In the genomic region with DNA sequence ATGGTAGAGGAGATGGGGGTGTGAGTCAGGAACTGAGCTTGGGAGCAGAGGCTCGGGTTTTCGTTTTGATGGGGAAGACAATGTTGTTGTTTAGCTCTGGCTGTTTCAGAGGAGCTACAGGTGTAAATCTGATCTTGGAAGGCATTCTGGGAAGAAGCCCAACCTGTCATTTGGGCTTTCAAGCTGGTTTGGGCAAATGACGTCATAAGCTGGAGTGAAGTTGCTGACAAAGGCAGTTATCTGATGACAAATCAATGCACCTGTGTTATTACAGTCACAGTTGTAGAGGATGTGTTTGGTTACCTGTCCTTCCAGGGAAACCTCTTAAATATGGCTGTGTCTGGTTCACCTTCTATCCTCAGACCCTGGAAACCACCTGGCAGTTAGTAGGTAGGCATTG, we compare ENCODE assay signal across 21 mouse cellular contexts.
DNase-seq lines count a peak whose midpoint lies in the region; TF ChIP-seq lines count a peak whose summit lies in the region.
"Had no signal": no experiment of that assay in that cellular context is flagged by ENCODE, and none has a peak within 500 bp of the region (broad histone marks: within the 10 kb centered on the region; RNA-seq: fewer than 3 reads in every experiment).

No protein-coding gene starts in this region.

- no peak overlapping the region for H3K27ac ChIP-seq in liver, adult 2 months (replicated peaks; ENCODE audit: insufficient read depth, low read depth, low read length)
- H3K27ac ChIP-seq: embryonic facial prominence, embryonic 12.5 days; embryonic facial prominence, embryonic 15.5 days; forebrain, embryonic 10.5 days; forebrain, embryonic 12.5 days had no signal

- no peak for TF ChIP-seq POLR2A in liver, adult 2 months (IDR thresholded peaks at IDR 0.05; ENCODE audit: extremely low read depth, insufficient read depth, low read length)

- no peak overlapping the region for H3K9ac ChIP-seq in liver, adult 2 months (ENCODE audit: low read depth, low read length)
- H3K9ac ChIP-seq: embryonic facial prominence, embryonic 12.5 days; embryonic facial prominence, embryonic 15.5 days; forebrain, embryonic 12.5 days had no signal

- peak; percentile 32 for DNase-seq in adrenal gland, adult 2 months
- DNase-seq in adrenal gland, postnatal 14 days: no peak
- DNase-seq in heart, adult 11 months: peak; percentile 82
- DNase-seq in heart, postnatal 4 days: no peak
- peak; percentile 69 for DNase-seq in liver, adult 2 months (ENCODE audit: extremely low read depth, low read depth, low spot score)
- DNase-seq in liver: no peak
- peak; percentile 38 for DNase-seq in induced T-regulatory cell, adult 2 months (ENCODE audit: low read depth)
- DNase-seq in natural killer cell, adult 2 months (ENCODE audit: low spot score in 2 of 2): no peak
- DNase-seq: adrenal gland, postnatal 25 days; cerebellum, adult 11 months; cerebellum, adult 18-20 months; cerebellum, adult 8-10 months; cerebellum, adult 9-11 months; cerebellum, postnatal 14 days; cerebellum, postnatal 36 days; embryo, embryonic 11 days had no signal

- H3K36me3 ChIP-seq in liver, adult 2 months (ENCODE audit: control insufficient read depth, insufficient read depth, low read length): no peaks in the 10 kb centered on the region
- H3K36me3 ChIP-seq: embryonic facial prominence, embryonic 12.5 days; embryonic facial prominence, embryonic 15.5 days; forebrain, embryonic 10.5 days; forebrain, embryonic 12.5 days had no signal

- peaks cover 62% of the 10 kb centered on the region for H3K79me2 ChIP-seq in liver, adult 2 months (ENCODE audit: control insufficient read depth, insufficient read depth, low read length)

- peaks cover 7% of the 10 kb centered on the region for H3K4me1 ChIP-seq in liver, adult 2 months (ENCODE audit: control insufficient read depth, insufficient read depth, low read length)

- WGBS in liver, adult 2 months: 52% methylated on average over 3 of the region's 3 CpGs

- TF ChIP-seq CTCF in liver, adult 2 months (IDR thresholded peaks at IDR 0.05; ENCODE audit: low read depth, low read length): no peak

- H3K4me3 ChIP-seq in liver, adult 2 months (ENCODE audit: insufficient read depth, low read depth, low read length): no peak overlapping the region
- H3K4me3 ChIP-seq: embryonic facial prominence, embryonic 12.5 days; embryonic facial prominence, embryonic 15.5 days; erythroblast, embryonic 14.5 days; forebrain, embryonic 10.5 days; forebrain, embryonic 12.5 days had no signal

- H3K27me3 ChIP-seq in liver, adult 2 months (ENCODE audit: control insufficient read depth, insufficient read depth, low read length): no peaks in the 10 kb centered on the region
- H3K27me3 ChIP-seq: embryonic facial prominence, embryonic 12.5 days; embryonic facial prominence, embryonic 15.5 days; forebrain, embryonic 12.5 days had no signal

Comparison
In these comparisons a context has a peak if more than half of its experiments do, and no peak if none do; other contexts are left out.
1. DNase-seq: peak in adrenal gland, adult 2 months (single experiment), heart, adult 11 months (single experiment), liver, adult 2 months (single experiment) and induced T-regulatory cell, adult 2 months (single experiment); none in adrenal gland, postnatal 14 days (single experiment), heart, postnatal 4 days (single experiment), liver (single experiment) and natural killer cell, adult 2 months (0 of 2).